Mouse (Mus musculus): Measurements from ENCODE around the gene Kbtbd12. TPM values are rescaled to one million over a fixed set of nuclear protein-coding genes. Genes with fewer than 3 reads are reported as not detected.

Kbtbd12 gene
- total RNA-seq, 1 experiment, result 0.09 TPM

GRCm38 (mm10) chr6:88647564-88648295 lies 10.0 kb upstream of the Kbtbd12 start:
- Histone ChIP-seq H3K9me3 (ENCODE audit: control insufficient read depth, insufficient read depth, low read depth, low read length) (no peaks in the 10 kb centered on the region), H3K36me3 (ENCODE audit: control insufficient read depth, insufficient read depth, low read length, poor library complexity, severe bottlenecking) (no peaks in the 10 kb centered on the region), H3K4me1 (ENCODE audit: control insufficient read depth in 2 of 2, insufficient read depth in 2 of 2, low read length in 2 of 2, poor library complexity in 1 of 2) (peaks cover 0 to 4% of the 10 kb centered on the region in 2 experiments; a peak in 1 of 4 replicates), H3K4me3 (ENCODE audit: insufficient read depth in 1 of 2, low read depth in 1 of 2, low read length in 2 of 2, poor library complexity in 1 of 2, severe bottlenecking in 1 of 2) (no peak overlapping the region), H3K27ac (ENCODE audit: insufficient read depth, low read depth, low read length, poor library complexity, severe bottlenecking) (no peak overlapping the region), H3K9ac (ENCODE audit: insufficient read depth, low read depth, low read length, poor library complexity, severe bottlenecking) (no peak overlapping the region)
- TF ChIP-seq MAFK (IDR thresholded peaks at IDR 0.05; ENCODE audit: insufficient read depth, low read depth, low read length) (no peak), ZNF384 (IDR thresholded peaks at IDR 0.05; ENCODE audit: low read depth, low read length) (no peak), CHD2 (IDR thresholded peaks at IDR 0.05; ENCODE audit: low read depth, low read length) (no peak), ZC3H11A (IDR thresholded peaks at IDR 0.05; ENCODE audit: borderline replicate concordance, low read depth, low read length) (no peak), HCFC1 (IDR thresholded peaks at IDR 0.05; ENCODE audit: borderline replicate concordance, insufficient read depth, low read length) (no peak)
- in situ Hi-C loops (cut with MboI; ENCODE audit: low sequenced_read_pairs in 2 of 2, unreplicated experiment in 2 of 2), result no loop called here
- DNase-seq (ENCODE audit: low read depth, low spot score), result no peak

- Histone ChIP-seq H3K9me3 (ENCODE audit: control insufficient read depth, insufficient read depth, low read depth, low read length) (no peaks in the 10 kb centered on the region), H3K4me3 (ENCODE audit: insufficient read depth in 1 of 2, low read depth in 1 of 2, low read length in 2 of 2, poor library complexity in 1 of 2, severe bottlenecking in 1 of 2) (no peak overlapping the region), H3K27ac (ENCODE audit: insufficient read depth, low read depth, low read length, poor library complexity, severe bottlenecking) (no peak overlapping the region), H3K9ac (ENCODE audit: insufficient read depth, low read depth, low read length, poor library complexity, severe bottlenecking) (no peak overlapping the region), H3K4me1 (ENCODE audit: control insufficient read depth in 2 of 2, insufficient read depth in 2 of 2, low read length in 2 of 2, poor library complexity in 1 of 2) (peaks cover 0 to 3% of the 10 kb centered on the region in 2 experiments; a peak in 2 of 4 replicates), H3K36me3 (ENCODE audit: control insufficient read depth, insufficient read depth, low read length, poor library complexity, severe bottlenecking) (no peaks in the 10 kb centered on the region)
- in situ Hi-C loops (cut with MboI; ENCODE audit: low sequenced_read_pairs in 2 of 2, unreplicated experiment in 2 of 2), result no loop called here
- DNase-seq (ENCODE audit: low read depth, low spot score), result no peak
- TF ChIP-seq MAFK (IDR thresholded peaks at IDR 0.05; ENCODE audit: insufficient read depth, low read depth, low read length) (no peak), HCFC1 (IDR thresholded peaks at IDR 0.05; ENCODE audit: borderline replicate concordance, insufficient read depth, low read length) (no peak), ZC3H11A (IDR thresholded peaks at IDR 0.05; ENCODE audit: borderline replicate concordance, low read depth, low read length) (no peak), ZNF384 (IDR thresholded peaks at IDR 0.05; ENCODE audit: low read depth, low read length) (no peak), CHD2 (IDR thresholded peaks at IDR 0.05; ENCODE audit: low read depth, low read length) (no peak)
These were observed 7.0 kb upstream of the Kbtbd12 start for GRCm38 (mm10) chr6:88644786-88645185.

- in situ Hi-C loops (cut with MboI; ENCODE audit: low sequenced_read_pairs in 2 of 2, unreplicated experiment in 2 of 2), result no loop called here
- Histone ChIP-seq H3K9me3 (ENCODE audit: control insufficient read depth, insufficient read depth, low read depth, low read length) (no peaks in the 10 kb centered on the region), H3K9ac (ENCODE audit: insufficient read depth, low read depth, low read length, poor library complexity, severe bottlenecking) (no peak overlapping the region), H3K4me3 (ENCODE audit: insufficient read depth in 1 of 2, low read depth in 1 of 2, low read length in 2 of 2, poor library complexity in 1 of 2, severe bottlenecking in 1 of 2) (no peak overlapping the region), H3K27ac (ENCODE audit: insufficient read depth, low read depth, low read length, poor library complexity, severe bottlenecking) (no peak overlapping the region), H3K36me3 (ENCODE audit: control insufficient read depth, insufficient read depth, low read length, poor library complexity, severe bottlenecking) (no peaks in the 10 kb centered on the region), H3K4me1 (ENCODE audit: control insufficient read depth in 2 of 2, insufficient read depth in 2 of 2, low read length in 2 of 2, poor library complexity in 1 of 2) (peaks cover 2 to 3% of the 10 kb centered on the region in 2 experiments; a peak in 2 of 4 replicates)
- no peak for TF ChIP-seq ZC3H11A (IDR thresholded peaks at IDR 0.05; ENCODE audit: borderline replicate concordance, low read depth, low read length)
- TF ChIP-seq ZNF384 (IDR thresholded peaks at IDR 0.05; ENCODE audit: low read depth, low read length), result no peak
- no peak for TF ChIP-seq CHD2 (IDR thresholded peaks at IDR 0.05; ENCODE audit: low read depth, low read length)
- TF ChIP-seq HCFC1 (IDR thresholded peaks at IDR 0.05; ENCODE audit: borderline replicate concordance, insufficient read depth, low read length), result no peak
- TF ChIP-seq MAFK (IDR thresholded peaks at IDR 0.05; ENCODE audit: insufficient read depth, low read depth, low read length), result no peak
- DNase-seq (ENCODE audit: low read depth, low spot score), result no peak
These were observed 3.7 kb upstream of the Kbtbd12 start for GRCm38 (mm10) chr6:88641346-88641920.

DNA sequence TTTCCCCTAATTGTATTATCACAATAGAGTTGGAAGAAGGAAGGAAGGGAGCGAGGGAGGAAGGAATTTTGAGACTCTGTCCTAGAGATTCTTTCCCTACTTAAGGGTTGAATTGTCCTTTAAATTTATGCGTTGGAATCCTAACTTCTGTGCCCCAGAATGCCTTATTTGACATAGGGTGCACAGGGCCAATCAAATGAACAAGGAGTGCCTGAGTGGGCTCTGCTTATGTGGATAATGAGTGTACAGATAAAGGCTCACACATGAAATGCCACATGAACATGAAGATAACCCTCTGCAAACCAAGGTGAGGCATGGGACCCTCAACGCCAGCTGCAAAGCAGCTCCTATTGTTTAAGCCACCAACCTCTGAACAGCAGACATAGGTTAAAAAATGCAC lies 2.6 kb upstream of the Kbtbd12 start:
- Histone ChIP-seq H3K9ac (ENCODE audit: insufficient read depth, low read depth, low read length, poor library complexity, severe bottlenecking) (no peak overlapping the region), H3K36me3 (ENCODE audit: control insufficient read depth, insufficient read depth, low read length, poor library complexity, severe bottlenecking) (no peaks in the 10 kb centered on the region), H3K9me3 (ENCODE audit: control insufficient read depth, insufficient read depth, low read depth, low read length) (no peaks in the 10 kb centered on the region), H3K27ac (ENCODE audit: insufficient read depth, low read depth, low read length, poor library complexity, severe bottlenecking) (no peak overlapping the region), H3K4me3 (ENCODE audit: insufficient read depth in 1 of 2, low read depth in 1 of 2, low read length in 2 of 2, poor library complexity in 1 of 2, severe bottlenecking in 1 of 2) (no peak overlapping the region), H3K4me1 (ENCODE audit: control insufficient read depth in 2 of 2, insufficient read depth in 2 of 2, low read length in 2 of 2, poor library complexity in 1 of 2) (peaks cover 2 to 3% of the 10 kb centered on the region in 2 experiments; a peak in 2 of 4 replicates)
- TF ChIP-seq ZC3H11A (IDR thresholded peaks at IDR 0.05; ENCODE audit: borderline replicate concordance, low read depth, low read length) (no peak), HCFC1 (IDR thresholded peaks at IDR 0.05; ENCODE audit: borderline replicate concordance, insufficient read depth, low read length) (no peak), CHD2 (IDR thresholded peaks at IDR 0.05; ENCODE audit: low read depth, low read length) (no peak), ZNF384 (IDR thresholded peaks at IDR 0.05; ENCODE audit: low read depth, low read length) (no peak), MAFK (IDR thresholded peaks at IDR 0.05; ENCODE audit: insufficient read depth, low read depth, low read length) (no peak)
- DNase-seq (ENCODE audit: low read depth, low spot score), result no peak
- in situ Hi-C loops (cut with MboI; ENCODE audit: low sequenced_read_pairs in 2 of 2, unreplicated experiment in 2 of 2), result no loop called here
